Mouse (Mus musculus): ENCODE data around the gene B4galt3.
A peak's percentile ranks its signal among the peaks of the same experiment; 100 is the strongest.
"Not testable (repeated sequence)": the region's sequence is repeated elsewhere in the genome, so short reads cannot be mapped to it uniquely, and the experiment has no call there.

Gene B4galt3

DNA sequence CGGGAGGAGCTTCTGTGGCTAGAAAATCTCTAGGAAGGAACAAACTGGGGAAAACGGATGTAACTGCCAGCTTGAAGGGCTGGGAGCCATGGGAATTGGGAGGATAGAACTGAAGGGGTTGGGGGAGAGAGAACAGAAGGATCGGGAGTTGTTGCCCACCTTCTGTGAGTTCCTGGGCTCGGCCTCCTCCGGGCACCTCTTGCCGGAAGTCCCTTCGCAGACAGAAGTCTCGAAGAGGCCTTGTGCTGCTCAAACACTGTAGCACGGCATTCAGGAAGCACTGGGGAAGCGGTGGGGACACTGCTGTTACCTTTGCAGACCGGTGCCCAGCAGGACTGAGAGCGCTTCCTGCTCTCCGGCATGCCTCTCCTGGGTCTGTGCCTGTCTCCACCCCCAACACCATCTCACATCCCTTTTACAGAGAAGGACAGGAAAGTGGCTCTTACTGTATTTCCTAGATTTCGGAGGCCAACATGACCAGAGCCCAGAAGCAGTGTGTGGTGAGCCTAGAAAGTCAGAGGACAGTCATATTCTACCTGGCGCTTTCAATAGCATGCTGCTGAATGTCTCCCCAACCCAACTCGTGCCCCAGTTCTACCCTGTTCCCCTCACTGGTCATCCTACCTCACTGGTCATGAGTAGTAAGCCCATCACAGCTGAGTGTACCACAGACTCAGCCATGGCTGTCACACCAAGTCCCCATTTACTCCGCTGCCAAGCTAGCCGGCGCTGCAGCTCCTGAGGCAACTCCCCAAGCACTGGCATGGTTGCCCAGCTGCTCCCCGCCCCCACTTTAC lies 15.2 kb downstream of the B4galt3 start:
- DNase-seq = no peak

DNA sequence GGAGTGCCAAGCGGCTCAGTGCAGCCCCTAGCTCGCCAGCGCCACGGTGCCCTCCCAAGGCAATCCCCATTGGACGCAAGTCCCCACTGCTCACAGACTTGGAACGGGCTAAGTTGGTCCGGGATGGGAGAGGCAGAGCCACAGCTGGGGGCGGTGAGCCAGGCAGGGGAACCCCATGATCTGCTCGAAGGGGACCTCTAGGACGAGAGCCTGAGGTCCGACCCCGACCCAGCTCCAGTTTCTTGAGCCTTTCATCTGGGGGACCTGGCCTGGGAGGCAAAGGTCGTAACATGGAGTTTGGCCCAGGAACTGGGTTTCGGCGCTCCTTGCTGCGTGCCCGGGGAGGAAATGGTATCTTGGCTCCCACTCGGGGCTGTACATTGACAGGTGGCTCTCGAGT lies 16.4 kb downstream of the B4galt3 start:
- DNase-seq = peak; percentile 39

DNA sequence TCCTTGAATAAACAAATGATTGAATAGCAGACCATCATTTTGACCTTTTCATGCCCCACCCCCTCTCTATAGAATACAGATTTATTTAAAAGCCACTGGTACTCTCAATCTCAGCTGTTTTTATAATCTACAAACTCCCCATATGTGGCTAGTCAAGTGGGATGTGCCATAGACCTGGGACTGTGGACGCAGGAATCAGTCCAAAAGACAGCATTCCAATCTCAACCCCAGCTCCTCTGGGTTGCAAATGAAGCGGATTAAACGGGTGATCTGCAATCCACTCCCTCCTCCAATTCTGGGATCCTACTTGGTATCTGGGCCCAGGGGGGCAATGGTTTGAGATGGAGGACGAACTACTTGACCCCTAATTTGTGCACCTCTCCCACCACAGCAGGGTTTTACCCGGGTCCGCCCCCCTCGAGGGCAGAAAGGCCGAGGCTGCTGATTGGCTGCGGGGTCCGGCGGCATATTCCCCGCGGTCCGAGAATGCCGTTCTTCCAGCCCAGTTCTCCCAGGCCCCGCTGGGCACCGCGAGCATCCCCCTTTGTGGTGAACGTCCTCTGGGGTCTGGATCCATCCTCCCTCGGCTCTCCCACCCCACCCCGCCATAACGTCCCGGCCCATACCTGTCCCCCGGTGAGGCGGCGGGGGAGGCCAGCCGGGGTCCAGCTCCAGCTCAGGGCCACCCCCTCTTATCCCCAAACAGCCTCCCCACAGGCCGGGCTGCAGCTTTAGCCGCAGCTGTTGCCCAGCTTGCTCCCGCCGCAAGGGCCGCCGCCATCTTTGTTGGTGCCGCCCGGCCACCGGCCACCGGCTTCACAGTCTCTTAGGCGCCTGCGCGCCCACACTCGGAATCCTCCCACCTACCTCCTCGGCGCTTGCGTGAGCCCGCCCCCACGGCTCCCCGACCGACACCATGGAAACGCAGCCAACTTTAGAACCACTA lies 17.3 kb downstream of the B4galt3 start, which contains the start of gene Usp21:
Usp21 (minus strand) TSS at position 856 of the 946 bp plus-strand sequence.
- peak; percentile 92 for DNase-seq

DNA sequence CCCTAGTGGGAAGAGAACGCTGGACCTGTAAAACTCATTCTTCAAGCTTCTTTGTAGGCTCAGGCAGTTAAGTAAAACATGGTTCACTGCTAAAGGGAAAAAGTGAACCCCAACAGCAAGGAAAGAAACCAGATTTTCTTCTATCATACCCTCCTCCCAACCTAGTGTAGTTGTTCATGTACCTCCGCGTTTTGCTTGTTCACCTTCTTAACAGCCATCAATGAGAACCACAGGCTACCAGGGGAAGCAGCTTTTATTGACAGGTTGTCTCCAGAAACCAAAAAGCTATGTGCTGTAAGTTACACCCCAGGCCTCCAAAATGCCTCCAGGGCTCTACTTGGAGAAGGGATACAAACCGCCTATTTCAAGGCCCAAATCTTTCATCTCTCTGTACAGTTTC lies 18.2 kb downstream of the B4galt3 start:
- peak; percentile 20 for DNase-seq

DNA sequence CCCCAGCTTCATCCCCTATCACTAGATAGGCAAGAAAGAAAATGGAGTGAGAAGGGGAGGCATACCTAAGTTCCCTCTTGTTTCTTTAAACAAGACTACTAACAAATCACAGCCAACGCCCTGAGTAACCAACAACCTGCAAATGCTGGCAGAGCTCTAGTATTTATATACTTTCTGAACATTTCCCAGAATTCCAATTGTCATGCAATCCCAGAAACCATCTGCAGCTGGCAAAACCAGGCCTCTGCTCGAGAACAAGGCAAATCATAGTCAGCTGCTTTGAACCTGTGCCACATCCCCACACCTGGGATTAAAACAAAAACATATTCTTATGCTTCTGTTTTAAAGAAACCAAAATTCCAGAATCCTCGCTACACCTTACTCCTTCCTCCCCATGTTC lies 23.2 kb downstream of the B4galt3 start:
- DNase-seq = no peak

DNA sequence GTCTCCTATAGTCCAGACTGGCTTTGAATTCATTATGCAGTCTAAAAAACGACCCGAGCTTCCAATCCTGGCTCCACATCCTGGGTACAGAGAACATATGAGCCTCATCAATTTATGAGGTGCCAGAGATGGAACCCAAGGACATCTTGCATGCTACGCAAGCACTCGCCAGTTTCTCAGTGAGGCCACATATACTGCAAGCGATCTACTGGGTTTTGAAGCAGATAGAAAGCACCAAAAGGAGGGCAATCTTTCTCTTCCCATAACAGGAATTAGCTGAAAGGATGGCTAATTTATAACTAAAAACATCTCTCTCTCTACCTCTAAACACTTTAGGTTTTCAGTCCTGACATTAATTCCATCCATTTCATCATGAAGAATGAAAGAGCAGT lies 23.8 kb downstream of the B4galt3 start:
- peak; percentile 16 for DNase-seq

DNA sequence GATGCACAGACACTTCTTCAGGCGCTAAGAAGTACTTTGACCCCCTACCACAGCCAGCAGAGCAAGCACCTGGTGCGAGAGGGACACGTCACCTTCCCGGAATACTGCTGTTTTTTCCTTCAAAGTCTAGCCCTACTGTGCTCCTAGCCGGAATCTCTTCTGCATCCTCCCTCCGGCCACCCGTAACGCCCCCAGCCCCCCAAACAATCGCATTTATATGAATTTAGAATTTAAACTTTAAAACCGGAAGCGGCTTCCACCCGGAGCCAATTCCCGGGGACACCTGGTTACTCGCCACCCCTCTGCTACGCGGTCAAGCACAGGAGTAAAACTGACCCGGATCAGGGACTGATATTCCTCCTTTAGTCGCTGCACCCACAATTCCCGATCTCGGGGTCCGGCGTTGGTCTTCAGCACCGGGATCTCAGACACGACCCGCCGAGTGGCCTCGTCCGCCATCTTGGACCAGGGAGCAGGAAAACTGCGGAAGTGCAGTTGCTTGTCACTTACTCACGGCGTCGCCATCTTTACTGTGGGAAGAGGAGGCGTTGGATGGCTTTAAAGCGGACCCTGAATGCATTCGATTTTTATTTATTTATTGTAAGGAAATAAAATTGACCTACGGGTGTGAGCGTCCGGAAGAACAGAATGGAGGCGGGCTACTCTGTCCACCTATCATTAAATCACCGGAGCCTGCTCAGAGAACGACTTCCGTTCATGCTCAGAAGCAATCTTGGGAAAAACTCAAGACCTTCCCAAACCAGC lies 24.4 kb downstream of the B4galt3 start, which contains the start of gene Ufc1:
Ufc1 (minus strand) TSS at position 727 of the 765 bp plus-strand sequence.
- DNase-seq = peak; percentile 87

DNA sequence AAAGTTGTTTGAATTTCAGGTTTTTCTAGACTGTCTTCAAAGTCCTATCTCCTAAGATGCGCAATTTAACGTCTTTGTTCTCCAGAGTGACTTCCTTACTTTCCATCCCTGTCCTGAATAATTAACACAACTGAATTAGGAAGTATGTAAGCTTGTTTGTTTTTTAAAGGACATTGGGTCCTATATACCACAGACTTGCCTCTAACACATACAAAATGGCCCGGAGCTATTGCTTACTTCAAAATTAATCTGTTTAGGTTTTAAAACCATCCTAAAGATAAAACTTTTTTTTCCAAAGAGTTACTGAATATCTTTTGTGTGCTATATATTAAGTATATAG lies 24.9 kb downstream of the B4galt3 start:
- no peak for DNase-seq

DNA sequence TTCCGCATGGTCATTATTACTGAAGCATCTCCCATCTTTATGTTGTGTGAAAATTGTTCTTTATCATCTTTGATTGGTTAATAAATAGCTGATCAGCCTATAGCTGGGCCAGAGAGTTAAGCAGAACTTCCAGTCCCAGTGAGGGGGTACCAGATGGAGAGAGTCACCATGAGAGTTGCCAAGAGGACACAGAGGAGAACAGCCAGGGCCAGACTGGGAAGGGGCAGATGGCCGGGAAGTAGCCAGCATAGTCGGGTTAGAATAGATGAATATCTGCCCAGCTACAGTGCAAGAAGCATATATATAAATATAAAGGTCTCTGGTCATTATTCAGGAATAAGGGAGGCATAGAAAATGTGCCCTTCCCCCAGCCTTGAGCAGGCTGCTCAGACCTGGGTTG lies 28.1 kb downstream of the B4galt3 start:
- no peak for DNase-seq

DNA sequence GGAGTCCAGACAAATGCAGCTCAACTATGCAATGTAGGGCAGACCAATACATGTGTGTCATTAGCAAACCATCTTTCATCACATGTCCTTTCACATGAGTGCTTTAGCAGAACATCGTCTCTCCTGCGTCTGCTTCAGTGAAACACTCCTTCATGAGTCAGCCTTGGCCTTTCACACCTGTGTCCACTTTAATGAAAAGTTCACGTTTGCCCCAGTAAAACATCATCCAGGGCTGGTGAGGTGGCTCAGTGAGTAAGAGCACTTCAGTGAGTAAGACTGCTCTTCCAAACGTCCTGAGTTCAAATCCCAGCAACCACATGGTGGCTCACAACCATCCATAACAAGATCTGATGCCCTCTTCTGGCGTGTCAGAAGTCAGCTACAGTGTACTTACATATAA lies 36.0 kb downstream of the B4galt3 start:
- not testable (repeated sequence) for DNase-seq

DNA sequence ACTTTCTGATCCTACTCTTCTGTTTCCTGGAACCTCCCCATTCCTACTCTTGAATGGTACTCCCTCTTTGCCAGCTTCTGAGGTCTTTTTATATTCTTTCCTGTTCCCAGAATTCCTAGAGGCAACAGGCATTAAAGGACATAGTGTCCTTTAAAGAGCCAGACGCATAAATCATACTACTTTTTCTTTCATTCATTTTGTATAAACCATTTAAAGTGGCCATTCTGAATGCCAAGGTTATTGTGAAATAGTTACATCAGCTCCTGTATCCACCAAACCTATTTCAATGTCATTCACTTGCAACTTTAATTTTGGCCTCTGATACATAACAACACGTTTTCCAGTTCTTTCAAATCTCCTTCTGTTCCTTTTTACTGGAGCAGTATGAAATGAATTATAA lies 39.2 kb downstream of the B4galt3 start:
- DNase-seq = no peak

DNA sequence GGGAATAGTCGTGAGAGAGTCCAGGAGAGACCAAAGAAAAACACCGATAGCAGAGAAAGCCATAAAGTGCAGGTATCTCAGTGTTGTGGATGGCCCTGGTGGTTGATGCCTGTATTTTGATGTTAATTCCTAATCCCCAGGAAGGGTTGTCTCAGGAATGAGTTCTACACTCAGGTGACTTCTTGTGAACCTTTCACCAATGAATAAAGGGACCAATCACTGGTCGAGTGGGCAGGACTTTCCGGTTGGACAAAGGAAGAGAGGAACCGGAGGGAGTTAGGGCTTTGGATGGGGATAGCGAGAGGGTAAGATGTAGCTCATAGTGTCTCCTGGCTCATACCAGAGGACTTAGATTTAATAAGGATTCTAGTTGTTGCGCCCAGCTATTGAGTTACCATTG lies 49.6 kb downstream of the B4galt3 start:
- DNase-seq = no peak

DNA sequence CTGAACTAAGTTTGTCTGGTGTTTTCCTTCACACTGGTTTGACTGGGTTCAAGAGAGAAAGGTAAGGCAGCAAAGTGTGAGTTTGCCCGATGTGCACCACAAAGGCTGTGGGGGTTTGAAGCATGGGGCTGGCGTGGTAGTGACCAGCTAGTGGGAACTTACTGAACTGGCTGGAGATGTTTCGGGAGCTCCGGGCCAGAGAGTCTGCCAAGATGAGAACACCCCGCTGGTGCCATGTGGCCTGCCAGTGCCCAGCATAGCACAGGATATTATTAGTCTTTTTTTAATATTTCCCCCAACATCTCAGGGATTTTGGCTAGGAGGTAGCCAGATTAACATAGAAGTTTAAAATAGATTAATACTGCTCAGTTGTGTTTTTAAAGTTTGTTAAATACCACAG lies 50.0 kb downstream of the B4galt3 start:
- DNase-seq = peak; percentile 70

DNA sequence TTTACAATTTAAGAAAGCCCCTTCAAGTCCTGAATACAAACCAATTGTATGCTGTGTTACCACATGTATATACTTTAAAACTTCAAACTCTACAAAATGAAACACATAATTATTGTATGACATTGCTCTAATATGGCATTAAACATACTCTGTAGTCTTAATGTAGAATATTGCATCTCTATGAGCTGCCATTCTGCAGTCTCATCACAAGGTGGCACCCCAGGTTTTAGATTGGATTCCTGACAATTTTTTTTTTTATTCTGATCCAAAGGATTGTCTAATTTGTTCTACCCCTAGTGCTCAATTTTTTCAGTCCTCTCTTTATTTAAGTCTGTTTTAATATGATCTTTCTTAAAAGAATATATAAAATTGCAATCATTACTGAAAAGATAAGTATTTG lies 51.3 kb downstream of the B4galt3 start:
- DNase-seq = no peak

DNA sequence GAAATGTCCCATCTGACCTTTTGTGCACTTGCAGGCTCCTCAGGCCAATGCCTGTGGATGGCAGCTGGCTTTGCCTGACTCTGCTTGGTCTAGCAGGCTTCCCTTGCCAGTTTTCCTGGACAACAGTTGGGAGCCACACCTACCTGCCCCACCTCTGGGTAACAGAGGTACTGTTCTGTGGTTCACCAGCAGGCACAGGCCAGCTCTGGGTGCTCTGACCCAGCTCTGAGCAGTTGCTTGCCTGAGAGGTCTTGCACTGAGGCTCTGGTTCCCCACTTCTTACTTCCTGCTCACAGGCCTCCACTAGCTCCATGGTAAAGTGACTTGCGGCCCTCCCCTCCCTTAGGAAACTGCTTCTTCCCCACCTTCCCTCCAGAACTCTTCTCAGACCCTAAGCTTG lies 51.9 kb downstream of the B4galt3 start:
- DNase-seq = no peak

DNA sequence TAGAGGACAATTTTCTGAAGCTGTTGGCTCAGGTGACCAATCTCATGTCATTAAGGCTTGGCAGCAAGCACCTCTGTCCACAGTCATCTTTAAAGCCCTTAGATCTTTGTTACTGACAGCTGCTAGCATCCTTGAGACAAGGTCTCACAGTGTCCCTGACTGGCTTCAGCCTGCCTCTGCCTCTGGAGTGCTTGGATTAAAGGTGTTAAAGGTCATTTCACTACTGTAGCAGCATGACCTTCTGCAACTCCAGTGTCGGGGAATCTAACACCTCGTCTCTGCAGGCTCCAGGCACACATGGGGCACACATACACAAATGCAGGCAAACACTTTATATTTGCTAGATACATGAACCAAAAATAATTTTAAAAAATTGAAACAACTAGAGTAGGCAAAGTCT lies 55.4 kb downstream of the B4galt3 start:
- no peak for DNase-seq
